Mouse (Mus musculus) CH12.LX (cell line): ENCODE measurements around the gene Nxph1. TPM values are rescaled to one million over a fixed set of nuclear protein-coding genes. Genes with fewer than 3 reads are reported as not detected.

Experiments used
- DNase-seq: peaks from one replicate; pipeline ENCODE4 v3.0.0-alpha.2; 2013; ENCODE audit errors: extremely low read depth
- H3K27ac ChIP-seq: 2 replicates; pipeline ENCODE4 v1.5.1; 2012; ENCODE audit warnings: low read depth, mild to moderate bottlenecking, control low read depth, moderate library complexity; ENCODE audit not compliant: insufficient read depth
- H3K27me3 ChIP-seq: replicated peaks from 2 replicates; pipeline ENCODE3; 2012; ENCODE audit warnings: inconsistent platforms
- H3K36me3 ChIP-seq, 2 experiments: replicated peaks in 1 of 2; 2 replicates each; pipeline versions ENCODE3 to v1.6.1; 2012; ENCODE audit warnings: inconsistent platforms in 1 of 2, low read length in 1 of 2, mild to moderate bottlenecking in 1 of 2, mixed read lengths in 1 of 2, moderate library complexity in 1 of 2; ENCODE audit not compliant: control insufficient read depth in 1 of 2, insufficient read depth in 1 of 2
- H3K4me1 ChIP-seq, 2 experiments: 2 replicates each; pipeline ENCODE4 v1.6.1; 2012; ENCODE audit warnings: inconsistent platforms in 1 of 2, moderate library complexity in 1 of 2; ENCODE audit not compliant: insufficient read depth in 2 of 2, control insufficient read depth in 1 of 2
- H3K4me2 ChIP-seq: 2 replicates; pipeline ENCODE4 v1.6.1; 2012; ENCODE audit warnings: low read depth, mild to moderate bottlenecking, control low read depth; ENCODE audit not compliant: poor library complexity, insufficient read depth, severe bottlenecking
- H3K4me3 ChIP-seq, 3 experiments: fragments of 150-350 bp in 1 of 3; sonication (generic) in 1 of 3; replicated peaks in 1 of 3; 2 replicates each; pipeline versions ENCODE3 to v1.5.1; 2011 to 2012; ENCODE audit warnings: low read depth in 2 of 3, low read length in 2 of 3, mild to moderate bottlenecking in 2 of 3, moderate library complexity in 2 of 3, control low read depth in 1 of 3, improper control_type of control experiment in 1 of 3, inconsistent platforms in 1 of 3, mixed read lengths in 1 of 3; ENCODE audit not compliant: poor library complexity in 1 of 3
- H3K79me2 ChIP-seq: replicated peaks from 2 replicates; pipeline ENCODE4 v1.6.1; 2012; ENCODE audit warnings: mild to moderate bottlenecking, moderate library complexity; ENCODE audit not compliant: control insufficient read depth, poor library complexity, insufficient read depth, severe bottlenecking; ENCODE audit errors: extremely low read depth
- H3K9ac ChIP-seq: 2 replicates; pipeline ENCODE4 v1.6.1; 2012; ENCODE audit warnings: low read depth, mild to moderate bottlenecking, control low read depth, moderate library complexity; ENCODE audit not compliant: insufficient read depth
- H3K9me3 ChIP-seq: replicated peaks from 2 replicates; pipeline ENCODE3; 2012; ENCODE audit warnings: low read length, inconsistent platforms, mixed read lengths
- BHLHE40 ChIP-seq: IDR thresholded peaks from 2 replicates; pipeline ENCODE4 v1.6.1; 2011; ENCODE audit warnings: mild to moderate bottlenecking, low read depth, low read length, improper control_type of control experiment
- E2F4 ChIP-seq: IDR thresholded peaks from 2 replicates; pipeline ENCODE4 v1.6.1; 2011; ENCODE audit warnings: low read depth, low read length, improper control_type of control experiment; ENCODE audit not compliant: insufficient replicate concordance
- ETS1 ChIP-seq: conservative IDR thresholded peaks from 2 replicates; pipeline ENCODE4 v1.6.1; 2012; ENCODE audit warnings: low read depth, mild to moderate bottlenecking, inconsistent platforms, low read length, improper control_type of control experiment, moderate library complexity
- IRF4 ChIP-seq: IDR thresholded peaks from 2 replicates; pipeline ENCODE4 v1.6.1; 2014; ENCODE audit warnings: low read depth, mild to moderate bottlenecking, inconsistent platforms, low read length, improper control_type of control experiment
- JUND ChIP-seq: conservative IDR thresholded peaks from 2 replicates; pipeline ENCODE4 v1.6.1; 2011; ENCODE audit warnings: low read depth, low read length, improper control_type of control experiment
- KAT2A ChIP-seq: IDR thresholded peaks from 2 replicates; pipeline ENCODE4 v1.6.1; 2012; ENCODE audit warnings: low read length, improper control_type of control experiment, inconsistent platforms; ENCODE audit not compliant: insufficient replicate concordance
- MAFK ChIP-seq: IDR thresholded peaks from 2 replicates; pipeline ENCODE4 v1.6.1; 2011; ENCODE audit warnings: low read length, improper control_type of control experiment; ENCODE audit not compliant: insufficient replicate concordance
- MAZ ChIP-seq: IDR thresholded peaks from 2 replicates; pipeline ENCODE4 v1.6.1; 2012; ENCODE audit warnings: low read depth, mild to moderate bottlenecking, inconsistent platforms, low read length, improper control_type of control experiment, moderate library complexity
- MYC ChIP-seq: IDR thresholded peaks from 2 replicates; pipeline ENCODE4 v1.6.1; 2011; ENCODE audit warnings: low read depth, mild to moderate bottlenecking, improper control_type of control experiment, low read length
- NELFE ChIP-seq: IDR thresholded peaks from 2 replicates; pipeline ENCODE4 v1.6.1; 2011; ENCODE audit warnings: low read depth, low read length, improper control_type of control experiment
- NRF1 ChIP-seq: IDR thresholded peaks from 2 replicates; pipeline ENCODE4 v1.6.1; 2014; ENCODE audit warnings: low read depth, mild to moderate bottlenecking, inconsistent platforms, low read length, improper control_type of control experiment, moderate library complexity
- POLR2A ChIP-seq: IDR thresholded peaks from 2 replicates; pipeline ENCODE4 v1.6.1; 2011; ENCODE audit warnings: low read depth, mild to moderate bottlenecking, improper control_type of control experiment, low read length
- RAD21 ChIP-seq: IDR thresholded peaks from 2 replicates; pipeline ENCODE4 v1.6.1; 2011; ENCODE audit warnings: low read depth, mild to moderate bottlenecking, low read length, improper control_type of control experiment, moderate library complexity
- SIN3A ChIP-seq: IDR thresholded peaks from 2 replicates; pipeline ENCODE4 v1.6.1; 2012; ENCODE audit warnings: low read length, improper control_type of control experiment, inconsistent platforms
- TBP ChIP-seq: conservative IDR thresholded peaks from 2 replicates; pipeline ENCODE4 v1.6.1; 2011; ENCODE audit warnings: low read depth, low read length, improper control_type of control experiment
- TCF12 ChIP-seq: IDR thresholded peaks from 2 replicates; pipeline ENCODE4 v1.6.1; 2014; ENCODE audit warnings: low read depth, mild to moderate bottlenecking, inconsistent platforms, low read length, improper control_type of control experiment
- UBTF ChIP-seq: IDR thresholded peaks from 2 replicates; pipeline ENCODE4 v1.6.1; 2012; ENCODE audit warnings: low read depth, mild to moderate bottlenecking, inconsistent platforms, low read length, improper control_type of control experiment, moderate library complexity
- USF1 ChIP-seq: IDR thresholded peaks from 2 replicates; pipeline ENCODE4 v1.6.1; 2014; ENCODE audit warnings: low read depth, mild to moderate bottlenecking, inconsistent platforms, low read length, improper control_type of control experiment
- ZKSCAN1 ChIP-seq: IDR thresholded peaks from 2 replicates; pipeline ENCODE4 v1.6.1; 2012; ENCODE audit warnings: low read depth, inconsistent platforms, low read length, improper control_type of control experiment, borderline replicate concordance
- ZMIZ1 ChIP-seq: IDR thresholded peaks from 2 replicates; pipeline ENCODE4 v1.6.1; 2012; ENCODE audit warnings: low read depth, mild to moderate bottlenecking, inconsistent platforms, low read length, improper control_type of control experiment
- ZNF384 ChIP-seq: IDR thresholded peaks from 2 replicates; pipeline ENCODE4 v1.6.1; 2012; ENCODE audit warnings: low read depth, low read length, improper control_type of control experiment, inconsistent platforms
- dilution Hi-C: fragments of 300-500 bp; cut with MboI; formaldehyde crosslinking; loops from 2 replicates; pipeline ENCODE4 v1.14.3; 2020; ENCODE audit warnings: low sequenced_read_pairs; ENCODE audit not compliant: extremely low pct_unique_long_range_greater_than_20kb, extremely low pct_ligation_motif_present
- in situ Hi-C: fragments of 300-500 bp; cut with MboI; formaldehyde crosslinking; loops from 3 replicates; pipeline ENCODE4 v1.14.3; 2019; ENCODE audit warnings: low sequenced_read_pairs, low pct_ligation_motif_present, low pct_unique_long_range_greater_than_20kb, mixed read lengths
- polyA plus RNA-seq: library from polyadenylated mRNA; unstranded; fragments of >175 nt; gene quantifications from 2 replicates; pipeline ENCODE4 v1.2.1, GENCODE M21; 2012; ENCODE audit warnings: low read depth; ENCODE audit not compliant: insufficient read length
- total RNA-seq, 2 experiments: library from RNA; depleted of rRNA; stranded (reverse); fragments of 300-350 nt in 1 of 2; fragments of >200 nt in 1 of 2; gene quantifications; 2 replicates each; pipeline ENCODE4 v1.2.3; 2012 to 2014

The Nxph1 gene
- total and polyA plus RNA-seq, 3 experiments: not detected

GRCm38 (mm10) chr6:8924481-8924880 is 23.8 kb upstream of the Nxph1 start:
- no peak for DNase-seq
- dilution Hi-C loops: no loop called here
- in situ Hi-C loops: no loop called here

GRCm38 (mm10) chr6:8935241-8935640 is 13.0 kb upstream of the Nxph1 start:
- no peak for DNase-seq
- Histone ChIP-seq H3K4me2 (no peak overlapping the region), H3K27me3 (no peaks in the 10 kb centered on the region)
- TF ChIP-seq ETS1 (no peak), JUND (no peak), SIN3A (no peak), KAT2A (no peak), USF1 (no peak)
- TF ChIP-seq, all 38 proteins: peak for 0
- no peaks in the 10 kb centered on the region for H3K9me3 ChIP-seq
- dilution Hi-C loops (no loop called here), in situ Hi-C loops (loop anchor here (25.0 kb wide), 1 partner anchor 302 kb away; no protein-coding TSS in a partner anchor)
- peaks cover 0 to 2% of the 10 kb centered on the region in 2 experiments; a peak in 1 of 4 replicates for H3K4me1 ChIP-seq
- no peak overlapping the region for H3K4me3 ChIP-seq
- H3K9ac ChIP-seq: no peak overlapping the region
- no peaks in the 10 kb centered on the region for H3K79me2 ChIP-seq
- H3K27ac ChIP-seq: no peak overlapping the region
- H3K36me3 ChIP-seq: no peaks in the 10 kb centered on the region

More at GRCm38 (mm10) chr6:8924481-8924880, 23.8 kb upstream of the Nxph1 start:
- no peak overlapping the region for H3K9ac ChIP-seq
- H3K36me3 ChIP-seq: no peaks in the 10 kb centered on the region
- H3K4me2 ChIP-seq: no peak overlapping the region
- H3K4me3 ChIP-seq: no peak overlapping the region
- no peak overlapping the region for H3K27ac ChIP-seq
- H3K27me3 ChIP-seq: no peaks in the 10 kb centered on the region
- TF ChIP-seq E2F4 (no peak), SIN3A (no peak), ZNF384 (no peak), UBTF (no peak), MAZ (no peak), MYC (no peak), NELFE (no peak), RAD21 (no peak), JUND (no peak), TCF12 (no peak), BHLHE40 (no peak), POLR2A (no peak), IRF4 (no peak), KAT2A (no peak), ZMIZ1 (no peak), NRF1 (no peak), TBP (no peak), ZKSCAN1 (no peak), MAFK (no peak)
- TF ChIP-seq, all 38 proteins: peak for 0
- Histone ChIP-seq H3K79me2 (no peaks in the 10 kb centered on the region), H3K9me3 (no peaks in the 10 kb centered on the region), H3K4me1 (no peaks in the 10 kb centered on the region)
